23 mouse cellular contexts compared by ENCODE assay signal in the genomic region with DNA sequence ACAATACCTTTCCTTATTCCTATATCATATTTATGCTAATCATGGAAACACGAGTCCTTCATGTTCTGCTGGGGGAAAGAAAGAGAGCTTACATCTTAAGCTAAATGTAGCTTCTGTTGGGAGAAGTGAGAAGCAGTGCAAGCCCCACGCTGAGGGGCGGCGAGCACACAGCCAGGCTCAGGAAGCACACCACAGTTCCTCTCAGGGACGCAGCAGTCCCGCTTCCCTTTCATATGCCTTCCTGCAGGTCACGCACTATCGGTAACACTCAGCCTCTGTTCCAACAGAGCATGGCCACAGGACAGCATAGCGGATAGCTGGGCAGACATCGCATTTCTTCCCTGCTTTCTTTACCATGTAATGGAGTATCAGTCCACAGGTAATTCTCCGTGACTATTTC.
A peak's percentile ranks its signal among the peaks of the same experiment; 100 is the strongest.
DNase-seq lines count a peak whose midpoint lies in the region; ATAC-seq and TF ChIP-seq lines count a peak whose summit lies in the region.
"Had no signal": no experiment of that assay in that cellular context is flagged by ENCODE, and none has a peak within 500 bp of the region (broad histone marks: within the 10 kb centered on the region; RNA-seq: fewer than 3 reads in every experiment).

No protein-coding gene starts in this region.

- H3K4me1 ChIP-seq in hindbrain, embryonic 12.5 days, result no peaks in the 10 kb centered on the region
- H3K4me1 ChIP-seq in hindbrain, embryonic 14.5 days (replicated peaks; ENCODE audit: control insufficient read depth, insufficient read depth, low read length), result no peaks in the 10 kb centered on the region
- peaks cover 8% of the 10 kb centered on the region; the same call in 1 of the 2 replicates for H3K4me1 ChIP-seq in megakaryocyte, embryonic 14.5 days
- no peaks in the 10 kb centered on the region; the same call in 1 of the 2 replicates for H3K4me1 ChIP-seq in midbrain, embryonic 16.5 days (ENCODE audit: control insufficient read depth, insufficient read depth, low read length)
- H3K4me1 ChIP-seq: hindbrain, embryonic 10.5 days; hindbrain, embryonic 15.5 days; intestine, embryonic 15.5 days had no signal

- intact Hi-C loops in left cerebral cortex, adult 2 months (cut with DNase I), result no loop called here

- no peak for DNase-seq in hindbrain, embryonic 14.5 days (ENCODE audit: low spot score)
- DNase-seq in left cerebral cortex, adult 2 months (ENCODE audit: extremely low spot score in 1 of 2, low spot score in 2 of 2), result no peak
- DNase-seq: adrenal gland, adult 2 months; adrenal gland, postnatal 14 days; cerebellum, adult 11-12 months; cerebellum, adult 8-10 months; cerebellum, postnatal 10 days; cerebellum, postnatal 36 days; gastrocnemius, postnatal 10 days; gastrocnemius, postnatal 36 days; heart, adult 11 months had no signal

- no peak for ATAC-seq in hindbrain, embryonic 12.5 days (ENCODE audit: low FRiP score)
- no peak for ATAC-seq in hindbrain, embryonic 14.5 days (ENCODE audit: low FRiP score)
- peak; percentile 59 to 66; a peak in 2 of 4 replicates for ATAC-seq in hematopoietic stem cell, adult 5-6 weeks (replicated peaks in 1 of 2; ENCODE audit: insufficient read depth in 1 of 2, low FRiP score in 2 of 2, low TSS enrichment in 1 of 2, low read depth in 1 of 2, poor library complexity in 2 of 2, severe bottlenecking in 2 of 2)
- ATAC-seq in midbrain, embryonic 16.5 days, result no peak
- ATAC-seq: CD4-positive, CD25-positive, alpha-beta regulatory T cell, adult 4 months; forebrain, embryonic 13.5 days; forebrain, embryonic 16.5 days; intestine, embryonic 15.5 days had no signal

- no peaks in the 10 kb centered on the region for H3K27me3 ChIP-seq in hindbrain, embryonic 12.5 days
- H3K27me3 ChIP-seq in hindbrain, embryonic 14.5 days (ENCODE audit: control insufficient read depth, insufficient read depth, low read length), result no peaks in the 10 kb centered on the region
- H3K27me3 ChIP-seq in megakaryocyte, embryonic 14.5 days (replicated peaks), result no peaks in the 10 kb centered on the region
- H3K27me3 ChIP-seq in midbrain, embryonic 16.5 days (ENCODE audit: control insufficient read depth, insufficient read depth, low read depth, low read length), result no peaks in the 10 kb centered on the region
- H3K27me3 ChIP-seq: forebrain, embryonic 13.5 days; hindbrain, embryonic 15.5 days; intestine, embryonic 15.5 days had no signal

- H3K4me3 ChIP-seq in hindbrain, embryonic 12.5 days, result no peak overlapping the region
- no peak overlapping the region for H3K4me3 ChIP-seq in hindbrain, embryonic 14.5 days (replicated peaks; ENCODE audit: low read length)
- peak overlapping the region; percentile 33 for H3K4me3 ChIP-seq in megakaryocyte, embryonic 14.5 days (replicated peaks)
- H3K4me3 ChIP-seq in midbrain, embryonic 16.5 days (ENCODE audit: low read depth, low read length), result no peak overlapping the region
- no peak overlapping the region for H3K4me3 ChIP-seq in left cerebral cortex, adult 2 months
- H3K4me3 ChIP-seq: forebrain, embryonic 10.5 days; forebrain, embryonic 13.5 days; hindbrain, embryonic 10.5 days; hindbrain, embryonic 15.5 days; intestine, embryonic 15.5 days had no signal

- 59% methylated on average over 11 of the region's 11 CpGs for WGBS in hindbrain, embryonic 12.5 days
- WGBS in hindbrain, embryonic 14.5 days, result 75% methylated on average over 11 of the region's 11 CpGs
- 75% methylated on average over 11 of the region's 11 CpGs for WGBS in midbrain, embryonic 16.5 days

- H3K27ac ChIP-seq in hindbrain, embryonic 12.5 days, result peak overlapping the region; percentile 35; the same call in 1 of the 2 replicates
- no peak overlapping the region for H3K27ac ChIP-seq in hindbrain, embryonic 14.5 days
- no peak overlapping the region for H3K27ac ChIP-seq in midbrain, embryonic 16.5 days (ENCODE audit: low read length)
- no peak overlapping the region for H3K27ac ChIP-seq in left cerebral cortex, adult 2 months
- H3K27ac ChIP-seq: forebrain, embryonic 10.5 days; forebrain, embryonic 13.5 days; hindbrain, embryonic 10.5 days; hindbrain, embryonic 15.5 days; intestine, embryonic 15.5 days had no signal

- no peak overlapping the region for H3K9ac ChIP-seq in hindbrain, embryonic 12.5 days
- H3K9ac ChIP-seq in hindbrain, embryonic 14.5 days, result no peak overlapping the region
- H3K9ac ChIP-seq in midbrain, embryonic 16.5 days (ENCODE audit: low read depth, low read length), result no peak overlapping the region
- H3K9ac ChIP-seq: forebrain, embryonic 13.5 days; hindbrain, embryonic 15.5 days; intestine, embryonic 15.5 days had no signal

- H3K9me3 ChIP-seq in hindbrain, embryonic 12.5 days (replicated peaks), result no peaks in the 10 kb centered on the region
- H3K9me3 ChIP-seq in hindbrain, embryonic 14.5 days (ENCODE audit: control insufficient read depth, low read length), result no peaks in the 10 kb centered on the region
- H3K9me3 ChIP-seq in megakaryocyte, embryonic 14.5 days, result no peaks in the 10 kb centered on the region
- H3K9me3 ChIP-seq in midbrain, embryonic 16.5 days (replicated peaks; ENCODE audit: control insufficient read depth, low read length, poor library complexity, severe bottlenecking), result no peaks in the 10 kb centered on the region
- H3K9me3 ChIP-seq: forebrain, embryonic 10.5 days; forebrain, embryonic 13.5 days; hindbrain, embryonic 10.5 days; hindbrain, embryonic 15.5 days; intestine, embryonic 15.5 days had no signal

- H3K4me2 ChIP-seq in hindbrain, embryonic 12.5 days (replicated peaks), result no peak overlapping the region
- no peak overlapping the region for H3K4me2 ChIP-seq in hindbrain, embryonic 14.5 days (replicated peaks)
- no peak overlapping the region for H3K4me2 ChIP-seq in midbrain, embryonic 16.5 days (ENCODE audit: low read length)
- H3K4me2 ChIP-seq: forebrain, embryonic 13.5 days; heart, embryonic 11.5 days; hindbrain, embryonic 15.5 days; intestine, embryonic 15.5 days had no signal

- TF ChIP-seq CTCF in left cerebral cortex, adult 2 months (IDR thresholded peaks at IDR 0.05), result no peak

- H3K36me3 ChIP-seq in hindbrain, embryonic 12.5 days, result no peaks in the 10 kb centered on the region
- H3K36me3 ChIP-seq in hindbrain, embryonic 14.5 days (replicated peaks; ENCODE audit: control insufficient read depth, insufficient read depth), result no peaks in the 10 kb centered on the region; the same call in 1 of the 2 replicates
- peaks cover 19% of the 10 kb centered on the region for H3K36me3 ChIP-seq in megakaryocyte, embryonic 14.5 days (replicated peaks; ENCODE audit: low read length)
- 0 out of 2 replicates have a peak, but pooled peaks cover 4% of the 10 kb centered on the region for H3K36me3 ChIP-seq in midbrain, embryonic 16.5 days (ENCODE audit: control insufficient read depth, insufficient read depth, low read length)
- H3K36me3 ChIP-seq: hindbrain, embryonic 10.5 days; hindbrain, embryonic 15.5 days; intestine, embryonic 15.5 days had no signal

Comparison
In these comparisons a context has a peak if more than half of its experiments do, and no peak if none do; other contexts are left out.
1. ATAC-seq: peak in hematopoietic stem cell, adult 5-6 weeks (2 of 2); none in hindbrain, embryonic 12.5 days (single experiment), hindbrain, embryonic 14.5 days (single experiment) and midbrain, embryonic 16.5 days (single experiment).